Mouse (Mus musculus) layer of hippocampus, postnatal 10 days (tissue): ENCODE results near the gene Cdc42bpg. TPM values are rescaled to one million over a fixed set of nuclear protein-coding genes. Genes with fewer than 3 reads are reported as not detected.

Experiments used
- DNase-seq, 2 experiments: peaks; one replicate each; pipeline ENCODE4 v3.0.0; 2021; ENCODE audit warnings: low spot score in 2 of 2
- microRNA-seq, 2 experiments: library from miRNA; unstranded; fragments of <30 nt; microRNA quantifications; one replicate each; pipeline ENCODE4 v1.2.0; 2021
- total RNA-seq, 2 experiments: library from RNA; stranded (reverse); gene quantifications; 2 replicates each; pipeline ENCODE4 v1.2.3; 2021

Cdc42bpg gene
- total RNA-seq, 2 experiments from 2014 or later: 5.0 TPM

GRCm38 (mm10) chr19:6347615-6348014 lies 41.4 kb downstream of the Cdc42bpg start:
- DNase-seq: no peak

- no peak for DNase-seq
Observed at GRCm38 (mm10) chr19:6348717-6349116, 42.5 kb downstream of the Cdc42bpg start.

- DNase-seq: no peak
Observed at GRCm38 (mm10) chr19:6349215-6349983, 43.1 kb downstream of the Cdc42bpg start.

- DNase-seq: no peak
Observed at GRCm38 (mm10) chr19:6351431-6352106, 45.3 kb downstream of the Cdc42bpg start.

- DNase-seq: no peak
Observed at GRCm38 (mm10) chr19:6352107-6352505, 45.9 kb downstream of the Cdc42bpg start.

- no peak for DNase-seq
Observed at GRCm38 (mm10) chr19:6354030-6354429, 47.8 kb downstream of the Cdc42bpg start.

GRCm38 (mm10) chr19:6361291-6361690 lies 55.0 kb downstream of the Cdc42bpg start:
- DNase-seq: no peak

- no peak for DNase-seq
Observed at GRCm38 (mm10) chr19:6363091-6363410, 56.8 kb downstream of the Cdc42bpg start.

- DNase-seq: peak; percentile 99
Observed at GRCm38 (mm10) chr19:6363411-6364240, 57.4 kb downstream of the Cdc42bpg start, which contains the start of gene Sf1. Sf1 (plus strand) TSS chr19:6363690.

GRCm38 (mm10) chr19:6364317-6364725 lies 58.1 kb downstream of the Cdc42bpg start:
- peak; percentile 94 to 95 for DNase-seq

GRCm38 (mm10) chr19:6364842-6365241 lies 58.6 kb downstream of the Cdc42bpg start:
- no peak for DNase-seq

- no peak for DNase-seq
Observed at GRCm38 (mm10) chr19:6370175-6370574, 63.9 kb downstream of the Cdc42bpg start.

GRCm38 (mm10) chr19:6372433-6372832 lies 66.2 kb downstream of the Cdc42bpg start:
- DNase-seq: no peak

GRCm38 (mm10) chr19:6373539-6374400 lies 67.5 kb downstream of the Cdc42bpg start:
- DNase-seq: peak; percentile 86 to 88

- DNase-seq: no peak
Observed at GRCm38 (mm10) chr19:6374571-6374970, 68.3 kb downstream of the Cdc42bpg start.

Small RNA genes lying within 50 kb of the gene (microRNA-seq; reads per million reads assigned to microRNA genes)
- gene Mir192 (6.5 to 7.6 reads per million in 2 experiments), gene Mir194-2 (18.3 to 26.7 reads per million in 2 experiments), gene Mir6989 (3.6 to 4.9 reads per million in 2 experiments)

Other genes with a start within 250 kb of the Cdc42bpg start
- gene Mrpl49, start 248.7 kb upstream of the Cdc42bpg start, total RNA-seq: 10 to 100 TPM; 40.3 to 42.4 TPM
- gene Fau, start 248.6 kb upstream of the Cdc42bpg start, total RNA-seq: 100 to 1,000 TPM; 656 to 785 TPM
- 10 to 100 TPM; 37.3 to 41.2 TPM for gene Znhit2, start 245.3 kb upstream of the Cdc42bpg start, total RNA-seq
- 10 to 100 TPM; 60.0 to 70.8 TPM for gene Tm7sf2, start 238.1 kb upstream of the Cdc42bpg start, total RNA-seq
- 10 to 100 TPM; 82.0 to 92.0 TPM for gene Vps51, start 229.2 kb upstream of the Cdc42bpg start, total RNA-seq
- not detected for gene Tmem262, start 226.4 kb upstream of the Cdc42bpg start, total RNA-seq
- under 1 TPM; 0.56 to 0.85 TPM for gene Gm28374, start 224.2 kb upstream of the Cdc42bpg start, total RNA-seq
- 10 to 100 TPM; 36.8 to 37.6 TPM for gene Zfpl1, start 221.5 kb upstream of the Cdc42bpg start, total RNA-seq
- gene Cdca5, start 221.5 kb upstream of the Cdc42bpg start, total RNA-seq: 1 to 10 TPM; 1.1 to 1.3 TPM
- under 1 TPM in 1 of 2 experiments, not detected in 1; 0.80 TPM for gene AC131692.1, start 212.0 kb upstream of the Cdc42bpg start, total RNA-seq
- under 1 TPM; 0.32 to 0.38 TPM for gene Naaladl1, start 200.7 kb upstream of the Cdc42bpg start, total RNA-seq
- 10 to 100 TPM; 18.8 to 21.6 TPM for gene Sac3d1, start 187.8 kb upstream of the Cdc42bpg start, total RNA-seq
- 10 to 100 TPM; 35.0 to 35.4 TPM for gene Snx15, start 178.2 kb upstream of the Cdc42bpg start, total RNA-seq
- gene Batf2, start 165.5 kb upstream of the Cdc42bpg start, total RNA-seq: under 1 TPM in 1 of 2 experiments, not detected in 1; 0.59 TPM
- gene Arl2, start 164.9 kb upstream of the Cdc42bpg start, total RNA-seq: 10 to 100 TPM; 53.0 to 60.2 TPM
- not detected for gene Majin, start 122.1 kb upstream of the Cdc42bpg start, total RNA-seq
- gene Gpha2, start 80.1 kb upstream of the Cdc42bpg start, total RNA-seq: not detected
- 100 to 1,000 TPM; 187 to 188 TPM for gene Ppp2r5b, start 70.6 kb upstream of the Cdc42bpg start, total RNA-seq
- gene Atg2a, start 64.8 kb upstream of the Cdc42bpg start, total RNA-seq: 10 to 100 TPM; 31.3 to 31.6 TPM
- 10 to 100 TPM; 75.1 to 82.7 TPM for gene Ehd1, start 29.7 kb upstream of the Cdc42bpg start, total RNA-seq
- 10 to 100 TPM; 72.0 to 73.6 TPM for gene Men1, start 28.5 kb downstream of the Cdc42bpg start, total RNA-seq
- gene Map4k2, start 34.7 kb downstream of the Cdc42bpg start, total RNA-seq: 10 to 100 TPM; 79.3 to 86.2 TPM
- 100 to 1,000 TPM; 190 to 194 TPM for gene Sf1, start 57.2 kb downstream of the Cdc42bpg start, total RNA-seq
- 10 to 100 TPM; 16.2 to 17.4 TPM for gene Pygm, start 77.9 kb downstream of the Cdc42bpg start, total RNA-seq
- gene Rasgrp2, start 92.9 kb downstream of the Cdc42bpg start, total RNA-seq: 10 to 100 TPM; 93.5 to 99.9 TPM
- gene Nrxn2, start 112.3 kb downstream of the Cdc42bpg start, total RNA-seq: 100 to 1,000 TPM; 683 to 691 TPM
- 1 to 10 TPM in 1 of 2 experiments, under 1 TPM in 1; 0.71 to 1.3 TPM for gene Slc22a12, start 236.6 kb downstream of the Cdc42bpg start, total RNA-seq